Mouse (Mus musculus): ENCODE measurements around the gene Fgd6.

Gene Fgd6

DNA sequence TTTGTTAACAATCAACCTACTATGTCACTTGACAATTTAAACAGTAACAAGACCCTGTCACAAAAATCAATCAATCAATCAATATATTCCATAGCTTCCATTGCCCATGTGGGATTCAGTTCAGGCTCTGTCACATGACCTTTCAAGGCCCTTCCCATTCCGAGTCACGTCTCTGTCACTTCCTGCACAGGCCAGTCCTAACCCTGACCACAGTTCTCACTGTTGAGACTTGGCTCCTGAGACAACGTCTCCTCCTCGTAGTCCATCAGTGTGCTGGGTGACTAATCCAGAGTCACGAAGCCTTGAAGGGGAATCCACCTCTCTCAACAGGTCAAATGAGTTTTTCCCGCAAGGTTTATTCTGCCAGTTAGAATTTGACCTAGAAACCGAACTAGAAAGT lies 138.9 kb downstream of the Fgd6 start:
- DNase-seq (ENCODE audit: low spot score in 2 of 2): no peak

DNA sequence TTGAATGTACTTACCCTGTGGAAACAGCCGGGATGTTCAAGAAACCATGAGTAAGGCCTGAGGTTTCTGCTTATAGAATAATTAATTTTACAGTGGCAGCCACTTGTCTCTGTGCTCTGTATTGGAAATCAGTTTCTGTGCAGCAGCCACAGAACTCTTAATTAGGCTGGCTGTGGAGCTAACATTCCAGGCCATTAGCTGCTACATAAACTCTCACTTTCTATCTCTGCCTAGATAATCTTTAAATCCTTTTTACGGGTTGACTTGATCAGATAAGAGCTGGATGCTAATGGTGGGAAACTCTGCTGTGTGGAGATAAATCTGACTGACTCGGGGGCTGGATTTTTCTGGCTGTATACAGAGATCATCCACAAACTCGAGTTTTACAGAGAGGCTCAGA lies 147.4 kb downstream of the Fgd6 start:
- DNase-seq (ENCODE audit: low spot score in 2 of 2): no peak

All from spleen, postnatal 4 days (tissue).